Mouse (Mus musculus) MEL (cell line): Measurements from ENCODE around the gene Slc2a4.

Experiments used
- CTCF ChIP-seq, 3 experiments: IDR thresholded peaks in 2 of 3; conservative IDR thresholded peaks in 1 of 3; 2 replicates each; pipeline ENCODE4 v1.5.1; 2011 to 2012; ENCODE audit warnings: low read length in 3 of 3, low read depth in 2 of 3, mild to moderate bottlenecking in 2 of 3, improper control_type of control experiment in 1 of 3, inconsistent platforms in 1 of 3, mixed read lengths in 1 of 3, moderate library complexity in 1 of 3; ENCODE audit not compliant: control insufficient read depth in 1 of 3, insufficient read depth in 1 of 3, poor library complexity in 1 of 3, severe bottlenecking in 1 of 3
- ELF1 ChIP-seq: IDR thresholded peaks from 2 replicates; pipeline ENCODE4 v1.6.1; 2014; ENCODE audit warnings: low read depth, mild to moderate bottlenecking, inconsistent platforms, low read length, improper control_type of control experiment, moderate library complexity
- GABPA ChIP-seq: IDR thresholded peaks from 2 replicates; pipeline ENCODE4 v1.6.1; 2012; ENCODE audit warnings: low read depth, mild to moderate bottlenecking, inconsistent platforms, low read length, improper control_type of control experiment, moderate library complexity
- GATA1 ChIP-seq: IDR thresholded peaks from 2 replicates; pipeline ENCODE4 v1.6.1; 2011; ENCODE audit warnings: low read depth, low read length, improper control_type of control experiment
- KAT2A ChIP-seq: conservative IDR thresholded peaks from 2 replicates; pipeline ENCODE4 v1.6.1; 2012; ENCODE audit warnings: low read depth, low read length, improper control_type of control experiment, inconsistent platforms
- MEF2A ChIP-seq: IDR thresholded peaks from 2 replicates; pipeline ENCODE4 v1.6.1; 2014; ENCODE audit warnings: low read depth, mild to moderate bottlenecking, inconsistent platforms, low read length, improper control_type of control experiment; ENCODE audit not compliant: poor library complexity, insufficient replicate concordance, severe bottlenecking; ENCODE audit errors: extremely low read depth
- NELFE ChIP-seq: IDR thresholded peaks from 2 replicates; pipeline ENCODE4 v1.6.1; 2011; ENCODE audit warnings: low read depth, low read length, improper control_type of control experiment
- RAD21 ChIP-seq: IDR thresholded peaks from 2 replicates; pipeline ENCODE4 v1.6.1; 2011; ENCODE audit warnings: mild to moderate bottlenecking, low read depth, low read length, improper control_type of control experiment
- TBP ChIP-seq: IDR thresholded peaks from 2 replicates; pipeline ENCODE4 v1.8.0; 2011; ENCODE audit warnings: low read depth, low read length, improper control_type of control experiment
- ZC3H11A ChIP-seq: IDR thresholded peaks from 2 replicates; pipeline ENCODE4 v1.6.1; 2012; ENCODE audit warnings: low read depth, mild to moderate bottlenecking, inconsistent platforms, low read length, improper control_type of control experiment
- ZKSCAN1 ChIP-seq: IDR thresholded peaks from 2 replicates; pipeline ENCODE4 v1.6.1; 2012; ENCODE audit warnings: low read depth, mild to moderate bottlenecking, inconsistent platforms, low read length, improper control_type of control experiment, moderate library complexity
- ZNF384 ChIP-seq: IDR thresholded peaks from 2 replicates; pipeline ENCODE4 v1.6.1; 2012; ENCODE audit warnings: low read depth, mild to moderate bottlenecking, inconsistent platforms, low read length, improper control_type of control experiment

DNA sequence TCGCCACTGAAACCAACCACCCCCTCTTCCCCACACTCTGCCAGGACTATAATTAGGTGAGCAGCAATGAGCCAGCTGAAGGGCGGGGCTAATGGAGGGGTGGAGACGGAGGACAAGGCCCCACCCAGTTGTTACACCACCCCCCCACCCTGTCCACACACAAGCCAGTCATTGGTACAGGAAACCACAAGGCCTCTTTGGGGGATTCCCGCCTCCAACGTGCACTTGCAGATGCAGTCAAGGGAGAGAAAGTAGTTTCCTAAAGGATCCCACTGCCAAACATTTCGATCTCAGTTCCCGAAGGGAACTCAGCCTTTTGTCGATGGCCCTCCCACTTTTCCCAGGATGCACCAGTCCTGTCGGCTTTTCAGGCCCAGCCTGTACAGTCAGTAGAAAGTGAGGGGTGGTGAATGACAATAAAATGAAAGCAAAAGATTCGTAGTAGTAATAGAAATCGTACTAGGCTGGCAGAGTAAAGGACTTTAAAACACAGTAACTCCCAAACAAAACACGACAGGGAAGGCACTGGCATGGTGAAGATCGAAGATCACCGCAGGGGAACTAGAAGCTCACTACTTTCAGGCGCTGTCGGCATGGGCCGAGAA, 28.2 kb downstream of the Slc2a4 start:
- TF ChIP-seq GATA1 (no peak), ZC3H11A (no peak), RAD21 (no peak), ZKSCAN1 (no peak), MEF2A (no peak), NELFE (peak; percentile 74), KAT2A (no peak; the same call in 1 of the 2 replicates), ELF1 (peak; percentile 43; the same call in 1 of the 2 replicates), TBP (peak; percentile 88; the same call in 1 of the 2 replicates), CTCF (IDR thresholded peaks at IDR 0.05 in 2 of 3, conservative IDR thresholded peaks at IDR 0.05 in 1 of 3; ENCODE audit: control insufficient read depth in 1 of 3, insufficient read depth in 1 of 3, low read depth in 2 of 3, low read length in 3 of 3, poor library complexity in 1 of 3, severe bottlenecking in 1 of 3) (no peak), ZNF384 (no peak; the same call in 1 of the 2 replicates), GABPA (no peak)
